Mouse (Mus musculus) bone marrow, adult 2 months (tissue): ENCODE results near the gene Tmeff2.

Experiments
- CTCF ChIP-seq: fragments of 200-500 bp; IDR thresholded peaks from 2 replicates; pipeline ENCODE4 v1.5.1; 2011; ENCODE audit warnings: low read length, control low read depth; ENCODE audit not compliant: control insufficient read depth, insufficient read depth
- POLR2A ChIP-seq: fragments of 200-500 bp; IDR thresholded peaks from 2 replicates; pipeline ENCODE4 v1.6.1; 2011; ENCODE audit warnings: low read depth, mild to moderate bottlenecking, control low read depth, low read length, borderline replicate concordance; ENCODE audit not compliant: control insufficient read depth

DNA sequence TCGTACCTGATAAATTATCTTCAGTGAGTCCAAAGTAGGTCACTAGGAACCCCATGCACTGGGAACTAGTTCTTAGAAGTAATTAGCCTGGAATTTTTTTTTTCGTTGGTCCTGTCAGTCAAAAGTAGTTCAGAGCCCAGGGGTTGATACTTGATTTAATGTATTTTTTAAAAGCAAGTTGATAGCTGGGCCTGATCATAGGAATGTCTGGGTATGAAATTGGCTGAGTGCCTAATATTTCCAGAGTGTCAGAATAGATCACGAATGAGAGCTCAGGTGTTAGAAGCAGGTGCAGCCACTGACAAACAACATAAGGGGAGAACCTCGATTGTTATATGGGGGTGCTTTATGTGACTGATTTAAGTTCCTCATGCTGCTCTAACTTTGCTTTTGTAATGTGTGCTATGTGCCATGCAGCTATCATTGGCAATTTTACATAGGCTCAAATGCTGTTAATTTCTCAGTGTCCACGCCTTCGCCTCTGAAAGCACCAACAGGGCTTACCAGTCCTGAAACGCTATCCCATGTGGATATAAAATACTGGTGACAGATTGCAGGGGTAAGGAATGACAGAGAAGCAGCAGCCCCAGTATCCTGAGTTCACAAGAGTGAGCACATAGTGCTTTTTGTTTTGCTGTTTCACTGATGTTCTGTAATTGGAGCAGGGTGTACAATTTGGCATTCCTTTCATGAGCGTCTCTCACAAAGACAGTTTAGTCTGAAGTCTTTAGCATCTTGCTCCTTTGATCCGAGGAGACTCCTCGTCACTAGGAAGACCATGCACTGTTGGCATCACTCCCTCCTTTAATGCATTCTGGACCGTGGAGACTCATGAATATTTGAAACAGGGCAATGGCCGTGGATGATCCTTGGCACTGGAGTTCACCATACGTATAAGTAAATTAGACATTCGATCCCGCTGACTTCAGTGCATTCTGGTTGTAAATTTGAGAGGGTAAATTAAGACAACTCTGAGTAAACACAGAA, 175.6 kb downstream of the Tmeff2 start:
- TF ChIP-seq POLR2A (no peak), CTCF (no peak)
